Mouse (Mus musculus) cerebellum, adult 9-11 months (tissue): ENCODE results near the gene Rplp2.
A peak's percentile ranks its signal among the peaks of the same experiment; 100 is the strongest.

Source experiments
- DNase-seq: peaks from one replicate; pipeline ENCODE4 v3.0.0; 2022

Gene Rplp2

GRCm38 (mm10) chr7:141468522-141469211, 21.5 kb downstream of the Rplp2 start:
- DNase-seq: peak; percentile 80

- peak; percentile 52 for DNase-seq
Measured at GRCm38 (mm10) chr7:141469352-141469751, 22.2 kb downstream of the Rplp2 start.

GRCm38 (mm10) chr7:141469901-141470636, 22.9 kb downstream of the Rplp2 start:
- DNase-seq: peak; percentile 61

- DNase-seq: no peak
Measured at GRCm38 (mm10) chr7:141470637-141470944, 23.4 kb downstream of the Rplp2 start.

- DNase-seq: no peak
Measured at GRCm38 (mm10) chr7:141471236-141471635, 24.1 kb downstream of the Rplp2 start.

GRCm38 (mm10) chr7:141472226-141472625, 25.1 kb downstream of the Rplp2 start:
- no peak for DNase-seq

- no peak for DNase-seq
Measured at GRCm38 (mm10) chr7:141472763-141473162, 25.6 kb downstream of the Rplp2 start.

GRCm38 (mm10) chr7:141474160-141474559, 27.0 kb downstream of the Rplp2 start:
- DNase-seq: no peak

- peak; percentile 87 for DNase-seq
Measured at GRCm38 (mm10) chr7:141475011-141475804, 28.0 kb downstream of the Rplp2 start, which contains the start of the genes Polr2l and Tspan4. Gene Polr2l, minus strand, starts transcription at chr7:141475132. Gene Tspan4, plus strand, starts transcription at chr7:141475240.

- DNase-seq: no peak
Measured at GRCm38 (mm10) chr7:141475805-141476158, 28.6 kb downstream of the Rplp2 start.

GRCm38 (mm10) chr7:141476226-141476980, 29.2 kb downstream of the Rplp2 start:
- peak; percentile 81 for DNase-seq

- DNase-seq: peak; percentile 58
Measured at GRCm38 (mm10) chr7:141476981-141477370, 29.8 kb downstream of the Rplp2 start.

- peak; percentile 54 for DNase-seq
Measured at GRCm38 (mm10) chr7:141477578-141478269, 30.6 kb downstream of the Rplp2 start.

- no peak for DNase-seq
Measured at GRCm38 (mm10) chr7:141478270-141478748, 31.1 kb downstream of the Rplp2 start.

- peak; percentile 90 for DNase-seq
Measured at GRCm38 (mm10) chr7:141480842-141481497, 33.8 kb downstream of the Rplp2 start.

GRCm38 (mm10) chr7:141481498-141482401, 34.6 kb downstream of the Rplp2 start:
- DNase-seq: peak; percentile 85

- DNase-seq: peak; percentile 78
Measured at GRCm38 (mm10) chr7:141482531-141483024, 35.4 kb downstream of the Rplp2 start.

- DNase-seq: peak; percentile 69
Measured at GRCm38 (mm10) chr7:141483114-141483653, 36.0 kb downstream of the Rplp2 start.

GRCm38 (mm10) chr7:141484186-141485120, 37.3 kb downstream of the Rplp2 start:
- DNase-seq: peak; percentile 79
